ENCODE assay signal across 13 mouse cellular contexts in genomic region chr12:79945899-79946298, GRCm38 (mm10).
DNase-seq lines count a peak whose midpoint lies in the region; ATAC-seq and TF ChIP-seq lines count a peak whose summit lies in the region.
"Had no signal": no experiment of that assay in that cellular context is flagged by ENCODE, and none has a peak within 500 bp of the region (broad histone marks: within the 10 kb centered on the region; RNA-seq: fewer than 3 reads in every experiment).

No protein-coding gene starts in this region.

- no peaks in the 10 kb centered on the region for H3K27me3 ChIP-seq in kidney, adult 2 months (replicated peaks; ENCODE audit: control insufficient read depth, insufficient read depth, low read length)
- no peaks in the 10 kb centered on the region for H3K27me3 ChIP-seq in limb, embryonic 10.5 days (ENCODE audit: low read depth, poor library complexity, severe bottlenecking)
- H3K27me3 ChIP-seq in stomach, postnatal 0 days (ENCODE audit: control insufficient read depth, insufficient read depth, low read length) = no peaks in the 10 kb centered on the region

- no peak overlapping the region for H3K4me3 ChIP-seq in kidney, adult 2 months (ENCODE audit: insufficient read depth, low read depth, low read length)
- H3K4me3 ChIP-seq in limb, embryonic 10.5 days = no peak overlapping the region
- H3K4me3 ChIP-seq in stomach, postnatal 0 days (ENCODE audit: low read depth, low read length) = no peak overlapping the region

- H3K27ac ChIP-seq in kidney, adult 2 months (ENCODE audit: insufficient read depth, low read depth, low read length) = peak overlapping the region; percentile 62; the same call in 1 of the 2 replicates
- H3K27ac ChIP-seq in limb, embryonic 10.5 days = peak overlapping the region; percentile 82
- peak overlapping the region; percentile 95 for H3K27ac ChIP-seq in stomach, postnatal 0 days (replicated peaks)

- no peaks in the 10 kb centered on the region for H3K36me3 ChIP-seq in kidney, adult 2 months (ENCODE audit: control insufficient read depth, insufficient read depth, low read length)
- H3K36me3 ChIP-seq in limb, embryonic 10.5 days = no peaks in the 10 kb centered on the region
- H3K36me3 ChIP-seq in stomach, postnatal 0 days (ENCODE audit: control insufficient read depth, insufficient read depth, low read length) = no peaks in the 10 kb centered on the region

- TF ChIP-seq CTCF in kidney, adult 2 months (conservative IDR thresholded peaks at IDR 0.05; ENCODE audit: insufficient read depth, insufficient read length, low read depth, low read length) = no peak
- TF ChIP-seq CTCF in stomach, postnatal 0 days (IDR thresholded peaks at IDR 0.05; ENCODE audit: low read depth) = no peak

- no peak for ATAC-seq in stomach, postnatal 0 days (ENCODE audit: low FRiP score, low TSS enrichment)

- H3K4me2 ChIP-seq in stomach, postnatal 0 days (replicated peaks; ENCODE audit: low read depth) = no peak overlapping the region

- no peaks in the 10 kb centered on the region for H3K9me3 ChIP-seq in limb, embryonic 10.5 days (replicated peaks)
- no peaks in the 10 kb centered on the region for H3K9me3 ChIP-seq in stomach, postnatal 0 days (ENCODE audit: control insufficient read depth, low read length)

- WGBS in kidney, adult 2 months = 92% methylated on average over 4 of the region's 4 CpGs
- 93% methylated on average over 4 of the region's 4 CpGs for WGBS in limb, embryonic 10.5 days
- 72% methylated on average over 4 of the region's 4 CpGs for WGBS in stomach, postnatal 0 days

- no peak overlapping the region for H3K9ac ChIP-seq in stomach, postnatal 0 days (ENCODE audit: low read length)

- DNase-seq in kidney, adult 2 months = no peak
- no peak for DNase-seq in kidney, postnatal 14 days
- peak; percentile 52 for DNase-seq in ovary, postnatal 36 days (ENCODE audit: low spot score)
- no peak for DNase-seq in ovary, postnatal 14 days (ENCODE audit: low spot score)
- no peak for DNase-seq in limb, embryonic 10.5 days (ENCODE audit: low spot score)
- no peak for DNase-seq in stomach, postnatal 0 days (ENCODE audit: low spot score)
- no peak for DNase-seq in frontal cortex, postnatal 36 days (ENCODE audit: low spot score in 2 of 2)
- DNase-seq: cerebellum, adult 8-10 months; heart, postnatal 36 days; layer of hippocampus, adult 9-11 months; lung, adult 2 months; right cerebral cortex, postnatal 14 days; thymus, adult 2 months had no signal

- peaks cover 3% of the 10 kb centered on the region; the same call in 1 of the 2 replicates for H3K4me1 ChIP-seq in kidney, adult 2 months (ENCODE audit: control insufficient read depth, insufficient read depth, low read length)
- H3K4me1 ChIP-seq in limb, embryonic 10.5 days = peaks cover 73% of the 10 kb centered on the region
- peaks cover 11% of the 10 kb centered on the region for H3K4me1 ChIP-seq in stomach, postnatal 0 days (replicated peaks; ENCODE audit: control insufficient read depth, insufficient read depth)

- TF ChIP-seq EP300 in stomach, postnatal 0 days (optimal IDR thresholded peaks at IDR 0.05) = no peak

- no peak for TF ChIP-seq POLR2A in kidney, adult 2 months (IDR thresholded peaks at IDR 0.05; ENCODE audit: low read depth, low read length)
